Comparison of ENCODE assay signal across 15 mouse cellular contexts in genomic region chr2:33319934-33320333, GRCm38 (mm10).
"Had no signal": no experiment of that assay in that cellular context is flagged by ENCODE, and none has a peak within 500 bp of the region (broad histone marks: within the 10 kb centered on the region; RNA-seq: fewer than 3 reads in every experiment).

No protein-coding gene starts in this region.

- H3K9me3 ChIP-seq: limb, embryonic 13.5 days; liver, embryonic 12.5 days; liver, embryonic 15.5 days; midbrain, embryonic 13.5 days had no signal

- H3K4me3 ChIP-seq: left cerebral cortex, adult 2 months; limb, embryonic 13.5 days; liver, embryonic 12.5 days; liver, embryonic 15.5 days; midbrain, embryonic 13.5 days had no signal

- H3K4me2 ChIP-seq: limb, embryonic 13.5 days; liver, embryonic 12.5 days; liver, embryonic 15.5 days; midbrain, embryonic 13.5 days had no signal

- H3K27me3 ChIP-seq: limb, embryonic 13.5 days; liver, embryonic 12.5 days; liver, embryonic 15.5 days had no signal

- H3K9ac ChIP-seq: limb, embryonic 13.5 days; liver, embryonic 12.5 days; liver, embryonic 15.5 days; midbrain, embryonic 13.5 days had no signal

- DNase-seq: kidney, adult 2 months; kidney, postnatal 25 days; layer of hippocampus, postnatal 36 days; liver; lung, adult 18-20 months; lung, postnatal 14 days; thymus, adult 18-20 months; thymus, postnatal 36 days had no signal

- H3K4me1 ChIP-seq: liver, embryonic 15.5 days had no signal

- H3K36me3 ChIP-seq: limb, embryonic 13.5 days; liver, embryonic 12.5 days; liver, embryonic 15.5 days had no signal

- ATAC-seq: liver, embryonic 12.5 days; midbrain, embryonic 13.5 days had no signal

- H3K27ac ChIP-seq: kidney, postnatal 0 days; limb, embryonic 13.5 days; liver, embryonic 12.5 days; liver, embryonic 15.5 days; macrophage; midbrain, embryonic 13.5 days had no signal
